ENCODE assay signal across 14 mouse cellular contexts in the genomic region with DNA sequence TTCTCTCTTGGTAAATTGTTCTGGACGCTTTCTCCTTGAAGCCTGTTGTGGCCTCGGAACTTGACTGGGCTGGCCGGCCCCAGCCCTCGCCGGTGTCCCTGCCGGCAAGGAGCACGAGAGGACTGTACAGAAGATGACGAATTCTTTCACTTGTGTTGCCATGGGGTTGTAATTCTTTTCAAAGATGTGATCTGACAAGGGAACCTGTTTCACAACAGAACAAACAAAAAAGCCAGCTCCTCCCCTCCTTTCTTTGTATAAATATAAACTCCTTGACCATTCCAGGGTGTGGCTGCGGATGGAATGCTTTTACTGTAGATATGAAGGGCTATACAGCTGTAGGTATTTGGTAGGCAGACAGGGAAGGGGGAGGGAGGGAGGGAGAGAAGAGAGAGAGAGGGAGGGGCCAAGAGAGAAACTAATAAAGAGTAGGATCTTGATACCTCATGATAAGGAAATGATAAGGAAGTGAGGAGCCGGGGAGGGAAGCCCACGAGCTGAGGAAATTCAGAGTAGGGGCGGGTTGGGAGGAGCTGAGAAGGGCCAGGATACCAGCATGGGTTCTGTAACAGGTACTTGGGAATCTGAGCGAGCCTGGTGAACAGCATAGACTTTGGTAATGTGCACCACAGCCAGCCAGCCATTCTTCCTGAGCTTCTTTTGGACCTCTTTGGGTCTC. TPM values are rescaled to one million over a fixed set of nuclear protein-coding genes. Genes with fewer than 3 reads are reported as not detected.
DNase-seq lines count a peak whose midpoint lies in the region; ATAC-seq and TF ChIP-seq lines count a peak whose summit lies in the region.
"Had no signal": no experiment of that assay in that cellular context is flagged by ENCODE, and none has a peak within 500 bp of the region (broad histone marks: within the 10 kb centered on the region; RNA-seq: fewer than 3 reads in every experiment).

No protein-coding gene starts in this region.

- WGBS in intestine, postnatal 0 days, result 41% methylated on average over 13 of the region's 13 CpGs
- 87% methylated on average over 13 of the region's 13 CpGs for WGBS in midbrain, embryonic 10.5 days

- H3K27me3 ChIP-seq in intestine, postnatal 0 days (replicated peaks; ENCODE audit: control insufficient read depth, insufficient read depth, low read length), result no peaks in the 10 kb centered on the region
- H3K27me3 ChIP-seq in midbrain, embryonic 10.5 days (ENCODE audit: low read depth, poor library complexity, severe bottlenecking), result peaks cover 5% of the 10 kb centered on the region
- H3K27me3 ChIP-seq: midbrain, embryonic 13.5 days had no signal

- no peaks in the 10 kb centered on the region for H3K9me3 ChIP-seq in intestine, postnatal 0 days (ENCODE audit: control insufficient read depth)
- no peaks in the 10 kb centered on the region for H3K9me3 ChIP-seq in midbrain, embryonic 10.5 days (replicated peaks)
- H3K9me3 ChIP-seq: heart, embryonic 15.5 days; midbrain, embryonic 13.5 days had no signal

- no peak overlapping the region for H3K4me3 ChIP-seq in intestine, postnatal 0 days (ENCODE audit: low read depth, low read length)
- no peak overlapping the region for H3K4me3 ChIP-seq in midbrain, embryonic 10.5 days
- H3K4me3 ChIP-seq: heart, embryonic 15.5 days; midbrain, embryonic 13.5 days had no signal

- DNase-seq in urinary bladder, postnatal 14 days (ENCODE audit: low spot score), result peak; percentile 44
- DNase-seq in urinary bladder, postnatal 25 days (ENCODE audit: low spot score), result no peak
- DNase-seq in lung, postnatal 4 days, result peak; percentile 47 to 77
- DNase-seq in cerebellum, adult 8-10 months, result no peak
- no peak for DNase-seq in midbrain, embryonic 10.5 days (ENCODE audit: low spot score)
- DNase-seq in right cerebral cortex, adult 2 months (ENCODE audit: low spot score in 2 of 2), result no peak
- DNase-seq: cerebellum, adult 9-11 months; gastrocnemius, postnatal 36 days; right cerebral cortex, postnatal 4 days had no signal

- no peak overlapping the region for H3K9ac ChIP-seq in intestine, postnatal 0 days (ENCODE audit: low read depth, low read length)
- H3K9ac ChIP-seq: heart, embryonic 15.5 days; hindbrain, embryonic 14.5 days; liver, embryonic 14.5 days; midbrain, embryonic 13.5 days had no signal

- H3K4me1 ChIP-seq in intestine, postnatal 0 days (replicated peaks; ENCODE audit: control insufficient read depth, insufficient read depth, low read length), result peaks cover 4% of the 10 kb centered on the region; the same call in 1 of the 2 replicates
- peaks cover 18% of the 10 kb centered on the region for H3K4me1 ChIP-seq in midbrain, embryonic 10.5 days

- H3K27ac ChIP-seq in intestine, postnatal 0 days (ENCODE audit: low read depth, low read length), result peak overlapping the region; percentile 54
- no peak overlapping the region for H3K27ac ChIP-seq in midbrain, embryonic 10.5 days (replicated peaks)
- H3K27ac ChIP-seq: heart, embryonic 15.5 days; hindbrain, embryonic 14.5 days; liver, embryonic 14.5 days; midbrain, embryonic 13.5 days had no signal

- H3K36me3 ChIP-seq in intestine, postnatal 0 days (ENCODE audit: control insufficient read depth, insufficient read depth), result no peaks in the 10 kb centered on the region
- no peaks in the 10 kb centered on the region for H3K36me3 ChIP-seq in midbrain, embryonic 10.5 days
- H3K36me3 ChIP-seq: heart, embryonic 15.5 days; midbrain, embryonic 13.5 days had no signal

- peak overlapping the region; percentile 35; the same call in 1 of the 2 replicates for H3K4me2 ChIP-seq in intestine, postnatal 0 days (replicated peaks; ENCODE audit: low read depth)
- H3K4me2 ChIP-seq: heart, embryonic 15.5 days; hindbrain, embryonic 14.5 days; midbrain, embryonic 13.5 days had no signal

- ATAC-seq in intestine, postnatal 0 days, result peak; percentile 73
- ATAC-seq: midbrain, embryonic 13.5 days had no signal

- no peak for TF ChIP-seq CTCF in intestine, postnatal 0 days (IDR thresholded peaks at IDR 0.05; ENCODE audit: low read depth)

RNA-seq across cellular contexts. Expression of a gene that starts 16.1 kb away (rescaled TPM):
- 139 and 143 TPM in 2 replicates for polyA plus RNA-seq in intestine, postnatal 0 days (2015; fragmentation: Nextera tagmentation; extraction: Ambion mirVana)
- 50.1 and 53.4 TPM in 2 replicates for polyA plus RNA-seq in midbrain, embryonic 10.5 days (2016; fragmentation: Nextera tagmentation; extraction: Ambion mirVana)

RNA-seq across cellular contexts. Expression of a gene that starts 22.7 kb away (rescaled TPM):
- polyA plus RNA-seq in intestine, postnatal 0 days (2015; fragmentation: Nextera tagmentation; extraction: Ambion mirVana), result 1.0 and 1.6 TPM in 2 replicates
- polyA plus RNA-seq in midbrain, embryonic 10.5 days (2016; fragmentation: Nextera tagmentation; extraction: Ambion mirVana), result 0.26 and 0.27 TPM in 2 replicates

RNA-seq across cellular contexts. Expression of a gene that starts 23.3 kb away (rescaled TPM):
- 204 and 208 TPM in 2 replicates for polyA plus RNA-seq in intestine, postnatal 0 days (2015; fragmentation: Nextera tagmentation; extraction: Ambion mirVana)
- polyA plus RNA-seq in midbrain, embryonic 10.5 days (2016; fragmentation: Nextera tagmentation; extraction: Ambion mirVana), result 167 and 194 TPM in 2 replicates

RNA-seq across cellular contexts. Expression of a gene that starts 40.3 kb away (rescaled TPM):
- polyA plus RNA-seq in intestine, postnatal 0 days (2015; fragmentation: Nextera tagmentation; extraction: Ambion mirVana), result 22.8 and 23.3 TPM in 2 replicates
- polyA plus RNA-seq in midbrain, embryonic 10.5 days (2016; fragmentation: Nextera tagmentation; extraction: Ambion mirVana), result 61.8 and 64.0 TPM in 2 replicates

RNA-seq across cellular contexts. Expression of a gene that starts 41.8 kb away (rescaled TPM):
- polyA plus RNA-seq in intestine, postnatal 0 days (2015; fragmentation: Nextera tagmentation; extraction: Ambion mirVana), result 68.7 and 73.4 TPM in 2 replicates
- 226 and 238 TPM in 2 replicates for polyA plus RNA-seq in midbrain, embryonic 10.5 days (2016; fragmentation: Nextera tagmentation; extraction: Ambion mirVana)

Comparison
In these comparisons a context has a peak if more than half of its experiments do, and no peak if none do; other contexts are left out.
1. DNase-seq: peak in urinary bladder, postnatal 14 days (single experiment) and lung, postnatal 4 days (2 of 2); none in urinary bladder, postnatal 25 days (single experiment), cerebellum, adult 8-10 months (single experiment), midbrain, embryonic 10.5 days (single experiment) and right cerebral cortex, adult 2 months (0 of 2).